Mouse (Mus musculus): ENCODE results near the gene Gm9573.

- TF ChIP-seq CTCF (IDR thresholded peaks at IDR 0.05; ENCODE audit: low read depth) (no peak), EP300 (IDR thresholded peaks at IDR 0.05; ENCODE audit: low read depth) (no peak)
Observed at GRCm38 (mm10) chr17:35671846-35672245, 45.4 kb upstream of the Gm9573 start.

Measured in heart, postnatal 0 days (tissue).